Mouse (Mus musculus) hindbrain, postnatal 0 days (tissue): ENCODE data around the gene Lkaaear1. TPM values are rescaled to one million over a fixed set of nuclear protein-coding genes. Genes with fewer than 3 reads are reported as not detected.
A peak's percentile ranks its signal among the peaks of the same experiment; 100 is the strongest.

ENCODE experiments used
- ATAC-seq: fragments of 200-750 bp; cut with Nextera tagmentation; 2 replicates; pipeline ENCODE4 v1.8.0; 2017; ENCODE audit warnings: mild to moderate bottlenecking, moderate TSS enrichment, moderate library complexity
- DNase-seq: peaks from one replicate; pipeline ENCODE4 v3.0.0-alpha.2; 2015; ENCODE audit warnings: low spot score
- H3K27ac ChIP-seq: fragments of 300-500 bp; sonication (generic); 2 replicates; pipeline ENCODE4 v1.5.1; 2014; ENCODE audit warnings: mild to moderate bottlenecking
- H3K27me3 ChIP-seq: fragments of 300-500 bp; sonication (generic); 2 replicates; pipeline ENCODE4 v1.6.1; 2014; ENCODE audit warnings: low read length, mixed read lengths; ENCODE audit not compliant: insufficient read depth
- H3K36me3 ChIP-seq: fragments of 300-500 bp; sonication (generic); 2 replicates; pipeline ENCODE4 v1.6.1; 2014; ENCODE audit warnings: low read length, mixed read lengths; ENCODE audit not compliant: insufficient read depth
- H3K4me1 ChIP-seq: fragments of 300-500 bp; sonication (generic); 2 replicates; pipeline ENCODE4 v1.6.1; 2014; ENCODE audit warnings: antibody characterized with exemption, low read length, mixed read lengths; ENCODE audit not compliant: insufficient read depth
- H3K4me2 ChIP-seq: fragments of 300-500 bp; sonication (generic); 2 replicates; pipeline ENCODE4 v1.6.1; 2014; ENCODE audit warnings: low read depth, mild to moderate bottlenecking, low read length, moderate library complexity, mixed read lengths
- H3K4me3 ChIP-seq: fragments of 300-500 bp; sonication (generic); 2 replicates; pipeline ENCODE4 v1.5.1; 2014; ENCODE audit warnings: low read length
- H3K9ac ChIP-seq: fragments of 300-500 bp; sonication (generic); replicated peaks from 2 replicates; pipeline ENCODE4 v1.6.1; 2014; ENCODE audit warnings: mild to moderate bottlenecking, low read length, moderate library complexity, mixed read lengths
- H3K9me3 ChIP-seq: fragments of 300-500 bp; sonication (generic); 2 replicates; pipeline ENCODE4 v1.6.1; 2016; ENCODE audit warnings: low read length, mixed read lengths
- CTCF ChIP-seq: IDR thresholded peaks from 2 replicates; pipeline ENCODE4 v1.5.1; 2016; ENCODE audit warnings: antibody characterized with exemption, control low read depth, low read depth
- WGBS: fragments of 180-500 bp; shearing (Covaris S2); extraction: QIAGEN DNeasy Blood & Tissue Kit; methylation state at CpG from one replicate; pipeline ENCODE4 v1.1.7; 2014; 5-methylcytosine and 5-hydroxymethylcytosine counted together
- polyA plus RNA-seq: library from polyadenylated mRNA; unstranded; fragments of >200 nt; fragmentation: Nextera tagmentation; extraction: Ambion mirVana; gene quantifications from 2 replicates; pipeline ENCODE4 v1.2.1, GENCODE M21; 2015
- total RNA-seq: library from RNA; depleted of rRNA; stranded (reverse); fragments of >200 nt; gene quantifications from 2 replicates; pipeline ENCODE4 v1.2.3, GENCODE M21; 2014

Gene Lkaaear1
- total and polyA plus RNA-seq, 2 experiments from 2014 or later, result not detected

DNA sequence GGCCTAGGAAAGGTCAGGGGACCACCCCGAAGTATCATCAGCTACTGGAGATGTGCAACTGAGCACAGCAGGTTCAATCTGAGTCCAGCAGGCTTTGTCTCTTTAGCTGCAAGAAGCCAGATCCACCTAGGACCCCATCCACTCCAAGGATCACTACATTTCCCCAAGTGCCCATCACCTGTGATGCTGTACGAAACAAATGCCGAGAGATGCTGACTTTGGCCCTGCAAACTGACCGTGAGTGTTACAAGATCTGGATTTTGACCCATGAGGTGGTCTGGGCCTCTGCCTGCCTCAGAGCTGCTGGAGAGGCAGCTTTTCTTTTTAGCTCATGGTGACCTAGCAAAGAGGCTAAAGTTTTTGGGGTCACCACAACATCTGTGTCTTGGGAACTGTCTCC is 12.6 kb downstream of the Lkaaear1 start:
- Histone ChIP-seq H3K4me2 (no peak overlapping the region), H3K27me3 (no peaks in the 10 kb centered on the region), H3K4me3 (no peak overlapping the region), H3K4me1 (no peaks in the 10 kb centered on the region), H3K36me3 (peaks cover 39% of the 10 kb centered on the region), H3K9ac (no peak overlapping the region), H3K9me3 (no peaks in the 10 kb centered on the region), H3K27ac (no peak overlapping the region)
- 97% methylated on average over 4 of the region's 4 CpGs for WGBS
- TF ChIP-seq CTCF, result no peak
- no peak for DNase-seq
- no peak for ATAC-seq

DNA sequence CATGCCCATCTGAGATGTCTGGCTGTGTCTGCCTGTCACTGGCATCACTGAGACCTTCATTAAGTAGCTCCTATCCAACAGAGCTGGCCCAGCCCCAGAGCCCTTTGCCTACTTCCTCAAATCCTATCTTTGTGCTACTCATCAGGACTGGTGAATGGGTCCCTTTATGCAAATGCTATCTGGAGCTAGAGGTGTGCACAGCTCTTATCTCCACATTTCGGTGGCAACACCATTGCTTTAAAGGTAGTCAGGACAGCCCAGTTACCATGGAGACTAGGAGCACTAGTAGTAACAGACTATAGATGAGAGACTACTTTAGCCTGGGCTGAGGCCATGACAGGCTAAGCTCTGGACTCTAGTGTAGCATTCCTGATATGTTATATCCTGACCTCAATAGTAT is 13.5 kb downstream of the Lkaaear1 start:
- no peaks in the 10 kb centered on the region for H3K9me3 ChIP-seq
- WGBS, result 74% methylated on average over 1 of the region's 1 CpGs
- no peak for TF ChIP-seq CTCF

DNA sequence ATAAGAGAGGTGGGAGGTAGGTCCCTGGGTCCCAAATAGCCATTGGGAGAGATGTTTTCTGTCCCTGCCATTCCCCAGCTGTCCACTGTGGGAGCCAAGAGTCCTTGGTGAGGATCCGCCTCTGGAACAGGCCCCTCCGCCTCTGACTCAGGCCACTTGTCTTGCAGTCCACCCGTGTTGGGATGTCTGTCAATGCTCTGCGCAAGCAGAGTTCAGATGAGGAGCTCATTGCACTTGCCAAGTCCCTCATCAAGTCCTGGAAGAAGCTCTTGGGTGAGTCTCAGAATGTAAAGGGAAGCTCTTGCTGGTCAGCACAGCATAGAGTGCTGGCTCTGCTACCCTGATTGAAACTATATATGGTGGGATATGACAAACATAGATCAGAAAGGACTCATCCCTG is 14.9 kb downstream of the Lkaaear1 start:
- 66% methylated on average over 4 of the region's 4 CpGs for WGBS
- Histone ChIP-seq H3K4me2 (no peak overlapping the region), H3K9me3 (no peaks in the 10 kb centered on the region), H3K36me3 (peaks cover 27% of the 10 kb centered on the region), H3K4me3 (no peak overlapping the region), H3K27ac (no peak overlapping the region), H3K27me3 (no peaks in the 10 kb centered on the region), H3K4me1 (no peaks in the 10 kb centered on the region), H3K9ac (no peak overlapping the region)
- TF ChIP-seq CTCF, result peak; percentile 39
- ATAC-seq (no peak), DNase-seq (no peak)

More for the DNA sequence above, 13.5 kb downstream of the Lkaaear1 start:
- Histone ChIP-seq H3K27me3 (no peaks in the 10 kb centered on the region), H3K9ac (no peak overlapping the region), H3K36me3 (peaks cover 38% of the 10 kb centered on the region), H3K27ac (no peak overlapping the region), H3K4me2 (no peak overlapping the region), H3K4me1 (no peaks in the 10 kb centered on the region), H3K4me3 (no peak overlapping the region)
- DNase-seq (no peak), ATAC-seq (no peak)

DNA sequence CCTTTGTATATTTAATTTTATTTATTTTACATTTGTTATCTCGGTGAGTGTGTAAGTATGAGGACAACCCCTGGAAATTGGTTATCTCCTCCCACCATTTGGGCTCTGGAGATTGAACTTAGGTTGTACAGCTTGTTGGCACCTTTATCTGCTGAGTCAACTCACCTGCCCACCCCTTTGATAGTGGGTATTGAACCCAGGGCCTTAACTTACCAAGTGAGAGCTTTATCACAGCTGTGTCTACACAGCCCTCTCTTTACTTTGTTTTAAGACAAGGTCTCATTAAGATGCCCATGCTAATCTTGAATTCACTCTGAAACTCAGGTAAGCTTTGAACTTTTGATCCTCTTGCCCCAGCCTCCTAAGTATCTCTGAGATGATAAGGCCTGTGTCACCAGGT is 16.3 kb downstream of the Lkaaear1 start:
- no peak overlapping the region for H3K4me3 ChIP-seq
- no peaks in the 10 kb centered on the region for H3K27me3 ChIP-seq
- WGBS, result 93% methylated on average over 1 of the region's 1 CpGs
- no peak overlapping the region; the same call in 1 of the 2 replicates for H3K4me2 ChIP-seq
- no peak for TF ChIP-seq CTCF
- H3K9ac ChIP-seq, result no peak overlapping the region
- no peak for DNase-seq
- 0 out of 2 replicates have a peak, but pooled peaks cover 2% of the 10 kb centered on the region for H3K4me1 ChIP-seq
- no peaks in the 10 kb centered on the region for H3K9me3 ChIP-seq
- H3K36me3 ChIP-seq, result peaks cover 13% of the 10 kb centered on the region; the same call in 1 of the 2 replicates
- no peak overlapping the region for H3K27ac ChIP-seq
- no peak for ATAC-seq

DNA sequence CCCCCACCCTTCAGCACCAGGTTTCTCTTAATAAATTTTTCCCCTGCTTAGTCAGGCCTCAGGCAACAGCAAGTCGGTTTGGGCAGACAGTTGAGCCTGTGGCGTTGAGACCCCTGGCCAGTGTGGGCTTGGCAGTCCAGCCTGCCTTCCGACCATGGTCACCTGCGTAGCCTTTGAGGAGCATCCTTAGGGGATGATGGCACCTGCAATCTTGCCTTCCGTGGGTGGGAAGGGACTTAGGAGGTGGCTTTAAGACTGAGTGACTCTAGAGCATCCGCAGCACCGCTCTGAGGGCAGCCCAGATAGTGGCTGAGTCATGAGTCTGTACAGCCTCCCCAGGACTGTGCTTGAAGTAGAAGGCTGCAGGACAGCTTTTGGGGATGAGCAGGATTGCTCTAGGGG is 17.5 kb downstream of the Lkaaear1 start:
- H3K9ac ChIP-seq, result peak overlapping the region; percentile 89
- peaks cover 14% of the 10 kb centered on the region for H3K4me1 ChIP-seq
- peak overlapping the region; percentile 86 for H3K27ac ChIP-seq
- H3K9me3 ChIP-seq, result no peaks in the 10 kb centered on the region
- 13% methylated on average over 7 of the region's 7 CpGs for WGBS
- peak overlapping the region; percentile 99 for H3K4me2 ChIP-seq
- TF ChIP-seq CTCF, result no peak
- ATAC-seq (peak; percentile 13; the same call in 1 of the 2 replicates), DNase-seq (no peak)
- H3K27me3 ChIP-seq, result no peaks in the 10 kb centered on the region
- H3K4me3 ChIP-seq, result peak overlapping the region; percentile 63
- H3K36me3 ChIP-seq, result peaks cover under 1% of the 10 kb centered on the region; the same call in 1 of the 2 replicates

DNA sequence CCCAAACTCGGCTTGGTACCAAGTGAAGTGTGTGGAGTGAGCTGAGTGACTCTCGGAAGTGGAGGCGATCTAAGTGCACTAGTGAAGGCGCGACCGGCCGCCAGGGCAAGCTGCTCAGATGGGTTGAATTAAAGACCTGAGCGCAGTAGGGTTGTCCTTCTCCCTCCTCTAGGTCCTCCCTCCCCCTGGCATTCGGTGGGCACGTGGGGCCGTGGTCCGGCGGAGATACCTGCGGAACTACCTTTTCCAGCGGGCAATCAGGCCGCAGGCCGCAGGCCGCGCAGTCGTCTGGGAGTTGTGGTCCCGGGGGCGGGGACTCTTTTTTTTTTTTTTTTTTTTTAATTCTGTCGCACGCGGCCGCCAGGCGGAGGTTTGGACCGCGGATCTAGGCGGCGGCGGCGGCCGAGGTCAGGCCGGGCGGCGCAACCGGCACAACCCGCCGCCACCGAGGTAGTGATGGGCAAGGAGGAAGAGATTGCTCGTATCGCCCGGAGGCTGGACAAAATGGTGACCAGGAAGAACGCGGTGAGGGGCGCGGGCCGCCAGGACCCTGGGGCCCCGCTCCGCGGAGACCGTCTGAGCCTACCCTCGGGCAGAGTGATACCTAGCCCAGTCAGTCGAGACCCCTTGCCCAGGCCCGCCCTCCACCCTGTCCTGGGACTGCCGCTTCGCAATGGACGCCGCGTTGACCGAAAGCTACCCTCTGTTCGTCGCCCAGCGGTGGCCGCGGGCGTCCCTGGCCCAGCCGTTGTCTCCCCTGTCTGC is 18.1 kb downstream of the Lkaaear1 start, which contains the start of gene Tcea2:
TSS of gene Tcea2 (plus strand) at position 360 of the 765 bp plus-strand sequence.
- peaks cover 19% of the 10 kb centered on the region for H3K4me1 ChIP-seq
- DNase-seq (peak; percentile 85), ATAC-seq (peak; percentile 61)
- peak within 1 kb of the TSS; percentile 89 for H3K9ac ChIP-seq
- no peaks in the 10 kb centered on the region for H3K27me3 ChIP-seq
- peak within 1 kb of the TSS; percentile 99 for H3K4me2 ChIP-seq
- H3K36me3 ChIP-seq, result no peaks in the 10 kb centered on the region
- no peaks in the 10 kb centered on the region for H3K9me3 ChIP-seq
- peak within 1 kb of the TSS; percentile 86 for H3K27ac ChIP-seq
- peak; percentile 44; the same call in 1 of the 2 replicates for TF ChIP-seq CTCF
- H3K4me3 ChIP-seq, result peak within 1 kb of the TSS; percentile 63
- under 1% methylated on average over 60 of the region's 69 CpGs for WGBS

DNA sequence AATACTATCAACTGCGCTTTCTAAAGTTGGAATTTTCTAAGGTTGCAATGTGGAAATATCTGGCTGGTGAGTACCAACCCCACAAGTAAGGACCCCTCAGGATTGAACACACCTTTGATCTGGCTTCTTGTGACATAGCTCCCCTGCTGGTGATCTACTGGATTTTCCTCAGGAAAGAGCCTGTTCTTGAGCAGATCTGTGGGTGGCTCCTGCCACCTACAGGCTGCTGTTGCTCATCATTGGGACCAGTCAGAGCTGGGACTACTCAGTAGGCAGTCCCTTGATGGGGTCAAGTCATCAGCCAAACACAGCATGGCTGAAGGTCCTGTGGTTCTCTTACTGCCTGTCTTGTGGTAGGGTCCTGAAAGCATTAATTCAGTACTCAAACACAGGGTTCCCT is 19.5 kb downstream of the Lkaaear1 start:
- H3K4me3 ChIP-seq, result no peak overlapping the region
- no peak overlapping the region for H3K9ac ChIP-seq
- H3K27me3 ChIP-seq, result no peaks in the 10 kb centered on the region
- ATAC-seq (peak; percentile 79), DNase-seq (peak; percentile 91)
- no peaks in the 10 kb centered on the region for H3K9me3 ChIP-seq
- peaks cover 22% of the 10 kb centered on the region for H3K4me1 ChIP-seq
- H3K4me2 ChIP-seq, result no peak overlapping the region
- 52% methylated on average over 1 of the region's 1 CpGs for WGBS
- TF ChIP-seq CTCF, result peak; percentile 98
- no peak overlapping the region for H3K27ac ChIP-seq
- H3K36me3 ChIP-seq, result no peaks in the 10 kb centered on the region
